Mouse (Mus musculus) c-Kit-positive CD71-negative TER-119-negative erythroid progenitor cells, embryonic 14.5 days (primary cell): Measurements from ENCODE around the gene Ggt6.

ENCODE experiments used
- DNase-seq: peaks from one replicate; pipeline ENCODE4 v3.0.0-alpha.2; 2013; ENCODE audit warnings: low read depth

Gene Ggt6

GRCm38 (mm10) chr11:72476074-72476625 is 40.8 kb downstream of the Ggt6 start:
- no peak for DNase-seq

- DNase-seq: no peak
Measured at GRCm38 (mm10) chr11:72477182-72477581, 41.9 kb downstream of the Ggt6 start.

GRCm38 (mm10) chr11:72477653-72478052 is 42.3 kb downstream of the Ggt6 start:
- DNase-seq: no peak

GRCm38 (mm10) chr11:72478228-72478627 is 42.9 kb downstream of the Ggt6 start:
- DNase-seq: no peak

- DNase-seq: no peak
Measured at GRCm38 (mm10) chr11:72479499-72479898, 44.2 kb downstream of the Ggt6 start.

GRCm38 (mm10) chr11:72481313-72481712 is 46.0 kb downstream of the Ggt6 start:
- DNase-seq: no peak

GRCm38 (mm10) chr11:72481952-72482351 is 46.6 kb downstream of the Ggt6 start:
- no peak for DNase-seq

GRCm38 (mm10) chr11:72484549-72484948 is 49.2 kb downstream of the Ggt6 start:
- no peak for DNase-seq

GRCm38 (mm10) chr11:72485157-72485556 is 49.8 kb downstream of the Ggt6 start:
- no peak for DNase-seq

GRCm38 (mm10) chr11:72485960-72486359 is 50.6 kb downstream of the Ggt6 start:
- no peak for DNase-seq

GRCm38 (mm10) chr11:72487171-72487570 is 51.8 kb downstream of the Ggt6 start:
- DNase-seq: no peak

GRCm38 (mm10) chr11:72487739-72488138 is 52.4 kb downstream of the Ggt6 start:
- DNase-seq: no peak
